Mouse (Mus musculus) CH12.LX (cell line): ENCODE data around the gene Map2. TPM values are rescaled to one million over a fixed set of nuclear protein-coding genes. Genes with fewer than 3 reads are reported as not detected.

Source experiments
- DNase-seq: peaks from one replicate; pipeline ENCODE4 v3.0.0-alpha.2; 2013; ENCODE audit errors: extremely low read depth
- H3K27ac ChIP-seq: 2 replicates; pipeline ENCODE4 v1.5.1; 2012; ENCODE audit warnings: low read depth, mild to moderate bottlenecking, control low read depth, moderate library complexity; ENCODE audit not compliant: insufficient read depth
- H3K27me3 ChIP-seq: replicated peaks from 2 replicates; pipeline ENCODE3; 2012; ENCODE audit warnings: inconsistent platforms
- H3K36me3 ChIP-seq, 2 experiments: replicated peaks in 1 of 2; 2 replicates each; pipeline versions ENCODE3 to v1.6.1; 2012; ENCODE audit warnings: inconsistent platforms in 1 of 2, low read length in 1 of 2, mild to moderate bottlenecking in 1 of 2, mixed read lengths in 1 of 2, moderate library complexity in 1 of 2; ENCODE audit not compliant: control insufficient read depth in 1 of 2, insufficient read depth in 1 of 2
- H3K4me1 ChIP-seq, 2 experiments: 2 replicates each; pipeline ENCODE4 v1.6.1; 2012; ENCODE audit warnings: inconsistent platforms in 1 of 2, moderate library complexity in 1 of 2; ENCODE audit not compliant: insufficient read depth in 2 of 2, control insufficient read depth in 1 of 2
- H3K4me2 ChIP-seq: 2 replicates; pipeline ENCODE4 v1.6.1; 2012; ENCODE audit warnings: low read depth, mild to moderate bottlenecking, control low read depth; ENCODE audit not compliant: poor library complexity, insufficient read depth, severe bottlenecking
- H3K4me3 ChIP-seq, 3 experiments: fragments of 150-350 bp in 1 of 3; sonication (generic) in 1 of 3; replicated peaks in 1 of 3; 2 replicates each; pipeline versions ENCODE3 to v1.5.1; 2011 to 2012; ENCODE audit warnings: low read depth in 2 of 3, low read length in 2 of 3, mild to moderate bottlenecking in 2 of 3, moderate library complexity in 2 of 3, control low read depth in 1 of 3, improper control_type of control experiment in 1 of 3, inconsistent platforms in 1 of 3, mixed read lengths in 1 of 3; ENCODE audit not compliant: poor library complexity in 1 of 3
- H3K79me2 ChIP-seq: replicated peaks from 2 replicates; pipeline ENCODE4 v1.6.1; 2012; ENCODE audit warnings: mild to moderate bottlenecking, moderate library complexity; ENCODE audit not compliant: control insufficient read depth, poor library complexity, insufficient read depth, severe bottlenecking; ENCODE audit errors: extremely low read depth
- H3K9ac ChIP-seq: 2 replicates; pipeline ENCODE4 v1.6.1; 2012; ENCODE audit warnings: low read depth, mild to moderate bottlenecking, control low read depth, moderate library complexity; ENCODE audit not compliant: insufficient read depth
- H3K9me3 ChIP-seq: replicated peaks from 2 replicates; pipeline ENCODE3; 2012; ENCODE audit warnings: low read length, inconsistent platforms, mixed read lengths
- CHD2 ChIP-seq: IDR thresholded peaks from 2 replicates; pipeline ENCODE4 v1.6.1; 2011; ENCODE audit warnings: low read length, improper control_type of control experiment
- CTCF ChIP-seq, 2 experiments: IDR thresholded peaks in 1 of 2; conservative IDR thresholded peaks in 1 of 2; 2 replicates each; pipeline ENCODE4 v1.5.1; 2011 to 2012; ENCODE audit warnings: low read depth in 2 of 2, low read length in 2 of 2, improper control_type of control experiment in 1 of 2, inconsistent platforms in 1 of 2, mild to moderate bottlenecking in 1 of 2, moderate library complexity in 1 of 2
- E2F4 ChIP-seq: IDR thresholded peaks from 2 replicates; pipeline ENCODE4 v1.6.1; 2011; ENCODE audit warnings: low read depth, low read length, improper control_type of control experiment; ENCODE audit not compliant: insufficient replicate concordance
- ELF1 ChIP-seq: IDR thresholded peaks from 2 replicates; pipeline ENCODE4 v1.6.1; 2014; ENCODE audit warnings: low read depth, mild to moderate bottlenecking, inconsistent platforms, low read length, improper control_type of control experiment
- ETS1 ChIP-seq: conservative IDR thresholded peaks from 2 replicates; pipeline ENCODE4 v1.6.1; 2012; ENCODE audit warnings: low read depth, mild to moderate bottlenecking, inconsistent platforms, low read length, improper control_type of control experiment, moderate library complexity
- GABPA ChIP-seq: IDR thresholded peaks from 2 replicates; pipeline ENCODE4 v1.6.1; 2012; ENCODE audit warnings: low read depth, low read length, improper control_type of control experiment, inconsistent platforms; ENCODE audit not compliant: insufficient replicate concordance
- HCFC1 ChIP-seq: IDR thresholded peaks from 2 replicates; pipeline ENCODE4 v1.6.1; 2012; ENCODE audit warnings: low read depth, mild to moderate bottlenecking, inconsistent platforms, low read length, improper control_type of control experiment
- JUND ChIP-seq: conservative IDR thresholded peaks from 2 replicates; pipeline ENCODE4 v1.6.1; 2011; ENCODE audit warnings: low read depth, low read length, improper control_type of control experiment
- KAT2A ChIP-seq: IDR thresholded peaks from 2 replicates; pipeline ENCODE4 v1.6.1; 2012; ENCODE audit warnings: low read length, improper control_type of control experiment, inconsistent platforms; ENCODE audit not compliant: insufficient replicate concordance
- MAFK ChIP-seq: IDR thresholded peaks from 2 replicates; pipeline ENCODE4 v1.6.1; 2011; ENCODE audit warnings: low read length, improper control_type of control experiment; ENCODE audit not compliant: insufficient replicate concordance
- MAX ChIP-seq: IDR thresholded peaks from 2 replicates; pipeline ENCODE4 v1.6.1; 2011; ENCODE audit warnings: low read length, improper control_type of control experiment
- MAZ ChIP-seq: IDR thresholded peaks from 2 replicates; pipeline ENCODE4 v1.6.1; 2012; ENCODE audit warnings: low read depth, mild to moderate bottlenecking, inconsistent platforms, low read length, improper control_type of control experiment, moderate library complexity
- MXI1 ChIP-seq: IDR thresholded peaks from 2 replicates; pipeline ENCODE4 v1.6.1; 2011; ENCODE audit warnings: mild to moderate bottlenecking, low read depth, low read length, improper control_type of control experiment
- MYC ChIP-seq: IDR thresholded peaks from 2 replicates; pipeline ENCODE4 v1.6.1; 2011; ENCODE audit warnings: low read depth, mild to moderate bottlenecking, improper control_type of control experiment, low read length
- NELFE ChIP-seq: IDR thresholded peaks from 2 replicates; pipeline ENCODE4 v1.6.1; 2011; ENCODE audit warnings: low read depth, low read length, improper control_type of control experiment
- NRF1 ChIP-seq: IDR thresholded peaks from 2 replicates; pipeline ENCODE4 v1.6.1; 2014; ENCODE audit warnings: low read depth, mild to moderate bottlenecking, inconsistent platforms, low read length, improper control_type of control experiment, moderate library complexity
- PAX5 ChIP-seq: IDR thresholded peaks from 2 replicates; pipeline ENCODE4 v1.6.1; 2012; ENCODE audit warnings: low read length, inconsistent platforms, mixed read lengths
- POLR2A ChIP-seq: IDR thresholded peaks from 2 replicates; pipeline ENCODE4 v1.6.1; 2011; ENCODE audit warnings: low read depth, mild to moderate bottlenecking, improper control_type of control experiment, low read length
- RCOR1 ChIP-seq: conservative IDR thresholded peaks from 2 replicates; pipeline ENCODE4 v1.6.1; 2012; ENCODE audit warnings: low read depth, mild to moderate bottlenecking, inconsistent platforms, low read length, improper control_type of control experiment
- SIN3A ChIP-seq: IDR thresholded peaks from 2 replicates; pipeline ENCODE4 v1.6.1; 2012; ENCODE audit warnings: low read length, improper control_type of control experiment, inconsistent platforms
- TBP ChIP-seq: conservative IDR thresholded peaks from 2 replicates; pipeline ENCODE4 v1.6.1; 2011; ENCODE audit warnings: low read depth, low read length, improper control_type of control experiment
- ZC3H11A ChIP-seq: IDR thresholded peaks from 2 replicates; pipeline ENCODE4 v1.6.1; 2012; ENCODE audit warnings: low read depth, mild to moderate bottlenecking, inconsistent platforms, low read length, improper control_type of control experiment
- ZKSCAN1 ChIP-seq: IDR thresholded peaks from 2 replicates; pipeline ENCODE4 v1.6.1; 2012; ENCODE audit warnings: low read depth, inconsistent platforms, low read length, improper control_type of control experiment, borderline replicate concordance
- ZMIZ1 ChIP-seq: IDR thresholded peaks from 2 replicates; pipeline ENCODE4 v1.6.1; 2012; ENCODE audit warnings: low read depth, mild to moderate bottlenecking, inconsistent platforms, low read length, improper control_type of control experiment
- ZNF384 ChIP-seq: IDR thresholded peaks from 2 replicates; pipeline ENCODE4 v1.6.1; 2012; ENCODE audit warnings: low read depth, low read length, improper control_type of control experiment, inconsistent platforms
- dilution Hi-C: fragments of 300-500 bp; cut with MboI; formaldehyde crosslinking; loops from 2 replicates; pipeline ENCODE4 v1.14.3; 2020; ENCODE audit warnings: low sequenced_read_pairs; ENCODE audit not compliant: extremely low pct_unique_long_range_greater_than_20kb, extremely low pct_ligation_motif_present
- in situ Hi-C: fragments of 300-500 bp; cut with MboI; formaldehyde crosslinking; loops from 3 replicates; pipeline ENCODE4 v1.14.3; 2019; ENCODE audit warnings: low sequenced_read_pairs, low pct_ligation_motif_present, low pct_unique_long_range_greater_than_20kb, mixed read lengths
- polyA plus RNA-seq: library from polyadenylated mRNA; unstranded; fragments of >175 nt; gene quantifications from 2 replicates; pipeline ENCODE4 v1.2.1, GENCODE M21; 2012; ENCODE audit warnings: low read depth; ENCODE audit not compliant: insufficient read length
- total RNA-seq, 2 experiments: library from RNA; depleted of rRNA; stranded (reverse); fragments of 300-350 nt in 1 of 2; fragments of >200 nt in 1 of 2; gene quantifications; 2 replicates each; pipeline ENCODE4 v1.2.3; 2012 to 2014

Map2 gene
- total and polyA plus RNA-seq, 3 experiments = 1.5 to 6.5 (median 5.9) TPM

DNA sequence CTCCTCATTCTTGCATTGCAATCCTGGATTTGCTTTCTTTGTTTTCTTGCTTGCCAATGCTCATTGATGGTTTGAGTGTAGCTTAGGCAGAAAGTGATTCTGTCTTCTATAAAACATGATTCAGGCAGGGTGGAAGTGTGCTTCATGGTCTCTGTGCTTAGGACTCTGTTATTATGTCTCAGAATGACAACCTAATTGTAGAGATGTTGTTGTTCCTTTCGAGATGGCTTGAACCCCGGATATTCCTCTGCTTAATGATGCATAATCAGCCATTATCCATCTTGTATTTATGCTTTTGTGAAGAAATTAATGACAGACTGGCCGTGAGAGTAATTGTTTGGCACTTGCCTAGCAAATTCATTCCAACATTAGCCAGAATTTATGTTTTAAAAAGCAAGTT, 31.8 kb downstream of the Map2 start:
- H3K4me1 ChIP-seq = 0 out of 4 replicates have a peak, but pooled peaks cover 0 to 5% of the 10 kb centered on the region in 2 experiments
- DNase-seq = no peak
- H3K27ac ChIP-seq = no peak overlapping the region
- no peak overlapping the region for H3K4me3 ChIP-seq
- no peak overlapping the region for H3K4me2 ChIP-seq
- no peaks in the 10 kb centered on the region for H3K36me3 ChIP-seq
- no peaks in the 10 kb centered on the region; the same call in 1 of the 2 replicates for H3K79me2 ChIP-seq
- TF ChIP-seq GABPA (no peak), E2F4 (no peak), CHD2 (no peak), MAZ (no peak)
- dilution Hi-C loops = no loop called here
- H3K9me3 ChIP-seq = no peaks in the 10 kb centered on the region
- in situ Hi-C loops = no loop called here
- no peak overlapping the region for H3K9ac ChIP-seq
- H3K27me3 ChIP-seq = no peaks in the 10 kb centered on the region

DNA sequence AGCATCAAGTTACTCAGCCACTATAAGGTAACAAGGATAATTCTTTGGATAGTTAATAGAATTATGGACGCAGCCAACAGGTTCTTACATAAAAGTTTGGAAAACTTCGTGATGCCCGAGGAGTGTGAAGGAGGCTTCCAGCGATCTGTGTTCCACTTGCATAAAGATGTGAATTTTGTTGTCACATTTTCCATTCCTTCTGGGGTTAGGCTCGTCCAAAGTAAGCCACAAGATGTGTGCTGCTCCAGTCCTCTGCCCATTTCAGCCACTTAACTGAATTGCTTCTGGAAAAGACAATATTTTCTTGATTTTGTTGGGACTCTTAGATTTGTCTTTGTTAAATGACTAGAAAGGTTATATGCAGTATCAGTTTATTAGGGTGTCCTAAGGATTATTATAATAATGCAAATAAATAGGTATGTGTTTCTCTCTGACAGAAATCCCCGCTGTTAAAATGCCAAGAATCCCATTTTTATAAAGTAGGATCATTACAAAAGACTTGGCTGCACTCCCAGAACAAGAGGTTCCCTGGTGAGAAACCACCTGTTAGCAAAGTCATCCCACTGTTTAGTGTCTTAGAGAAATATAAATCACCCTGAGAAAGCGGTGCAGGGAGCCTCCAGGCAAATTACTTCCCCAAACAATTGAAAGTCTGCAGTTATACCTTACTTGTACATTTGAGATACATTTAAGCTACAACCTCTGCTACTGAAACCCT, 36.2 kb downstream of the Map2 start:
- dilution Hi-C loops (no loop called here), in situ Hi-C loops (no loop called here)
- no peaks in the 10 kb centered on the region for H3K27me3 ChIP-seq
- H3K4me2 ChIP-seq = no peak overlapping the region
- no peaks in the 10 kb centered on the region for H3K36me3 ChIP-seq
- H3K9me3 ChIP-seq = no peaks in the 10 kb centered on the region
- no peak overlapping the region for H3K9ac ChIP-seq
- H3K27ac ChIP-seq = no peak overlapping the region
- no peak for DNase-seq
- no peak overlapping the region for H3K4me3 ChIP-seq
- no peaks in the 10 kb centered on the region for H3K4me1 ChIP-seq
- no peak for TF ChIP-seq GABPA
- TF ChIP-seq HCFC1 = no peak
- TF ChIP-seq PAX5 = no peak
- TF ChIP-seq MAX = no peak
- no peak for TF ChIP-seq JUND
- TF ChIP-seq ETS1 = no peak
- TF ChIP-seq MYC = no peak
- no peak for TF ChIP-seq ZMIZ1
- no peak for TF ChIP-seq NELFE
- TF ChIP-seq ZKSCAN1 = no peak
- no peaks in the 10 kb centered on the region for H3K79me2 ChIP-seq

DNA sequence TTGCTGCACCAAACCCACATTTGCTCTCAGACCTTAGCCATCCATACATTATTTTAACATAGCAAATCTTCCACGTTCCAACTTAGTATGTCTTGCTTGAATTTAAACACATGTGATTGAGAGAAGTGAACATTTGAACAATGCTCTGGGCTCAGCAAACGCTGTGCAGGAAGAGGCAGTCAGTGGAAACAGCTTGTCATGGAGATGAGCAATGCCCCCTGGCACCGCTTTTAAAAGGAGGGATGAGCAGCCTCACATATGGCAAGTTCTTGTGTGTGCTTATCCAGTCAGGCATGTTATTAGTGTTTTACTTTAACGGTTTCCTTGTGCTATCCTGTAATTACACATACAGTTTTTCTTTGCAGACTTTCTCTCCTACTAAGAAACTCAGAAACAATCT, 46.4 kb downstream of the Map2 start:
- in situ Hi-C loops = no loop called here
- Histone ChIP-seq H3K27ac (no peak overlapping the region), H3K4me3 (no peak overlapping the region), H3K27me3 (no peaks in the 10 kb centered on the region), H3K4me2 (no peak overlapping the region), H3K36me3 (no peaks in the 10 kb centered on the region), H3K9ac (no peak overlapping the region), H3K4me1 (no peaks in the 10 kb centered on the region), H3K9me3 (no peaks in the 10 kb centered on the region), H3K79me2 (no peaks in the 10 kb centered on the region)
- dilution Hi-C loops = no loop called here
- DNase-seq = no peak
- TF ChIP-seq MYC (no peak), ZNF384 (no peak), JUND (no peak), CTCF (conservative IDR thresholded peaks at IDR 0.05 in 1 of 2, IDR thresholded peaks at IDR 0.05 in 1 of 2; ENCODE audit: low read depth in 2 of 2, low read length in 2 of 2) (no peak), RCOR1 (no peak), E2F4 (no peak), KAT2A (no peak), ETS1 (no peak), PAX5 (no peak), TBP (no peak), ELF1 (no peak), MAFK (no peak), NRF1 (no peak), SIN3A (no peak), POLR2A (no peak), MXI1 (no peak), ZMIZ1 (no peak), ZC3H11A (no peak)
